Mouse (Mus musculus) R1 (cell line): ENCODE results near the gene Acadsb.
"Not testable (repeated sequence)": the region's sequence is repeated elsewhere in the genome, so short reads cannot be mapped to it uniquely, and the experiment has no call there.

ENCODE experiments used
- DNase-seq: peaks from one replicate; pipeline ENCODE4 v3.0.0-alpha.2; 2018; ENCODE audit warnings: low read depth, low spot score

Acadsb gene

GRCm38 (mm10) chr7:131410416-131411058 lies at the start of gene Acadsb, which contains the start of gene Ikzf5:
Gene Acadsb (plus strand): TSS chr7:131410601.
Gene Ikzf5 (minus strand): TSS chr7:131410521.
- peak; percentile 98 for DNase-seq

- DNase-seq: no peak
Observed at GRCm38 (mm10) chr7:131362269-131362614, 48.2 kb upstream of the Acadsb start.

- DNase-seq: peak; percentile 99
Observed at GRCm38 (mm10) chr7:131362615-131363300, 47.6 kb upstream of the Acadsb start, which contains the start of gene 2310057M21Rik. Gene 2310057M21Rik (minus strand): TSS chr7:131362759.

GRCm38 (mm10) chr7:131364131-131364530 lies 46.3 kb upstream of the Acadsb start:
- no peak for DNase-seq

- peak; percentile 93 for DNase-seq
Observed at GRCm38 (mm10) chr7:131370648-131371469, 39.5 kb upstream of the Acadsb start, which contains the start of gene Pstk. Gene Pstk (plus strand): TSS chr7:131371141.

- no peak for DNase-seq
Observed at GRCm38 (mm10) chr7:131371470-131371860, 38.9 kb upstream of the Acadsb start.

GRCm38 (mm10) chr7:131371880-131372651 lies 38.3 kb upstream of the Acadsb start:
- DNase-seq: peak; percentile 24

- DNase-seq: not testable (repeated sequence)
Observed at GRCm38 (mm10) chr7:131391761-131392160, 18.6 kb upstream of the Acadsb start.

- DNase-seq: no peak
Observed at GRCm38 (mm10) chr7:131409321-131409987, 947 bp upstream of the Acadsb start.

GRCm38 (mm10) chr7:131409988-131410385 lies 414 bp upstream of the Acadsb start:
- DNase-seq: peak; percentile 43

- no peak for DNase-seq
Observed at GRCm38 (mm10) chr7:131411221-131411940, 980 bp downstream of the Acadsb start.

- no peak for DNase-seq
Observed at GRCm38 (mm10) chr7:131411941-131412270, 1.5 kb downstream of the Acadsb start.

GRCm38 (mm10) chr7:131416742-131417141 lies 6.3 kb downstream of the Acadsb start:
- not testable (repeated sequence) for DNase-seq

- DNase-seq: no peak
Observed at GRCm38 (mm10) chr7:131417605-131418004, 7.2 kb downstream of the Acadsb start.

- no peak for DNase-seq
Observed at GRCm38 (mm10) chr7:131424912-131425311, 14.5 kb downstream of the Acadsb start.

GRCm38 (mm10) chr7:131427331-131427730 lies 16.9 kb downstream of the Acadsb start:
- DNase-seq: no peak

GRCm38 (mm10) chr7:131432244-131432643 lies 21.8 kb downstream of the Acadsb start:
- DNase-seq: peak; percentile 53

- DNase-seq: no peak
Observed at GRCm38 (mm10) chr7:131434276-131434675, 23.9 kb downstream of the Acadsb start.

- DNase-seq: peak; percentile 39
Observed at GRCm38 (mm10) chr7:131437051-131437450, 26.6 kb downstream of the Acadsb start.

GRCm38 (mm10) chr7:131456714-131457113 lies 46.3 kb downstream of the Acadsb start:
- DNase-seq: no peak
